Mouse (Mus musculus) embryonic stem cell, embryonic (primary cell): ENCODE measurements around the gene Gng5.

Experiments used
- CTCF ChIA-PET, 4 experiments: fragments of 300-600 bp in 2 of 4; fragments of 350-600 bp in 2 of 4; sonication (Branson Sonifier 250); formaldehyde crosslinking; loops; one replicate each; lab custom pipeline; 2022; ENCODE audit warnings: inconsistent platforms in 2 of 4; lab: Charles Lee
- POLR2A ChIA-PET, 4 experiments: fragments of 300-600 bp in 2 of 4; fragments of 350-600 bp in 2 of 4; sonication (Branson Sonifier 250); formaldehyde crosslinking; loops; one replicate each; lab custom pipeline; 2022; ENCODE audit warnings: antibody characterized with exemption in 4 of 4, inconsistent platforms in 1 of 4; lab: Charles Lee

Gng5 gene

GRCm38 (mm10) chr3:146520226-146520797, 20.7 kb downstream of the Gng5 start:
- POLR2A ChIA-PET: interaction anchor here (0.6 to 5.8 kb wide), 27 partner anchors 8 to 493 kb away, joined by 3 to 86 read pairs (median 5); partner anchors contain the start of genes Gng5 (in 3 of the 4) and Spata1 (in 3 of the 4)
- CTCF ChIA-PET: interaction anchor here in 1 of 4 experiments (0.7 kb wide), 1 partner anchor 94 kb away, joined by 7 read pairs; no protein-coding TSS in a partner anchor

GRCm38 (mm10) chr3:146520798-146521651, 21.4 kb downstream of the Gng5 start, which contains the start of gene Rpf1:
TSS of gene Rpf1 (minus strand) at chr3:146521429.
- ChIA-PET POLR2A (interaction anchor here (0.6 to 5.8 kb wide), 57 partner anchors 9 to 849 kb away, joined by 3 to 86 read pairs (median 4); partner anchors contain the start of genes Gng5 (in 3 of the 4), Spata1 (in 3 of the 4), Prkacb (in 1 of the 4) and Ttll7 (in 1 of the 4)), CTCF (interaction anchor here in 2 of 4 experiments (0.7 to 1.1 kb wide), 2 partner anchors 95 to 394 kb away, joined by 3 to 7 read pairs; no protein-coding TSS in a partner anchor)

DNA sequence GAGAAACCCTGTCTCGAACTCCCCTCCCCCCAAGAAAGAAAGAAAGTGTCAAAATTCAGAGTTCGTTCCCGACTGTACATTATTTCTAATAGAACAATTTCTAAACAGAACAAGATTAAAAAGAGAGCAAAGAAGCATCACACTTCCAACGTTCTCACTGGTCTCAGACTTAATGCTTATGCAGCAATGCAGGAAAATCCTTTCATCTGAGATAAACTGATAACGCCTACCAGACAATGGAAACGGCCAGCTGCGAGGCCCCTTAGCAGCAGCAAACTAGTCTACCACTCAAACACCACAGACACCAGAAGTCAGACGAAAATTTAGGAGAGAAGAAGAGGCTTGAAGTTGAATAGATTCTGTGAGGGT, 22.0 kb downstream of the Gng5 start:
- POLR2A ChIA-PET: interaction anchor here (0.6 to 5.8 kb wide), 57 partner anchors 8 to 850 kb away, joined by 3 to 86 read pairs (median 4); partner anchors contain the start of genes Gng5 (in 3 of the 4), Spata1 (in 3 of the 4), Ttll7 (in 2 of the 4) and Prkacb (in 1 of the 4)
- CTCF ChIA-PET: interaction anchor here in 1 of 4 experiments (1.1 kb wide), 1 partner anchor 393 kb away, joined by 3 read pairs; no protein-coding TSS in a partner anchor

DNA sequence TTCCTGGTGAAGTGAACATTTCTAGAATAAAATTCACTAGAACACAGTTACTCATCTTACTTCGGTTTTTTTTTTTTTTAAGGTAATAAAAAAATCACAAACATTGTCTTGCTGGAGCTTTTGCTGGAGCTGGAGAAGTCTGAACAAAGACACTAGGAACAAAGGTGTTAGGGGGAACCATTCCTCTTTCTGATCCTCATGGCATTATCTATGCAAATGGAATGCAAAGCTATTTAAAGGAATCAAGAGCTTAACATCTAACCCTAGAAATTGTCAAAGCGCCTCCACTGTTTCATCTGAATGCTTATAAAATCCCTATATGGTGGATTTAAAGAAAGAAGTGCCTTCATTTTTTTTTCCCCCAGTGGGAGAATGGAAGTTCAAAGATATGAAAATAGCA, 28.7 kb downstream of the Gng5 start:
- CTCF ChIA-PET: interaction anchor here in 1 of 4 experiments (0.6 to 0.7 kb wide), 2 partner anchors 59 to 101 kb away, joined by 3 read pairs; no protein-coding TSS in a partner anchor
- POLR2A ChIA-PET: no interaction called here

GRCm38 (mm10) chr3:146534986-146535385, 35.4 kb downstream of the Gng5 start:
- ChIA-PET CTCF (no interaction called here), POLR2A (interaction anchor here in 2 of 4 experiments (0.6 to 2.9 kb wide), 5 partner anchors 8 to 89 kb away, joined by 3 to 22 read pairs (median 5); partner anchors contain the start of gene Rpf1 (in 1 of the 2))

DNA sequence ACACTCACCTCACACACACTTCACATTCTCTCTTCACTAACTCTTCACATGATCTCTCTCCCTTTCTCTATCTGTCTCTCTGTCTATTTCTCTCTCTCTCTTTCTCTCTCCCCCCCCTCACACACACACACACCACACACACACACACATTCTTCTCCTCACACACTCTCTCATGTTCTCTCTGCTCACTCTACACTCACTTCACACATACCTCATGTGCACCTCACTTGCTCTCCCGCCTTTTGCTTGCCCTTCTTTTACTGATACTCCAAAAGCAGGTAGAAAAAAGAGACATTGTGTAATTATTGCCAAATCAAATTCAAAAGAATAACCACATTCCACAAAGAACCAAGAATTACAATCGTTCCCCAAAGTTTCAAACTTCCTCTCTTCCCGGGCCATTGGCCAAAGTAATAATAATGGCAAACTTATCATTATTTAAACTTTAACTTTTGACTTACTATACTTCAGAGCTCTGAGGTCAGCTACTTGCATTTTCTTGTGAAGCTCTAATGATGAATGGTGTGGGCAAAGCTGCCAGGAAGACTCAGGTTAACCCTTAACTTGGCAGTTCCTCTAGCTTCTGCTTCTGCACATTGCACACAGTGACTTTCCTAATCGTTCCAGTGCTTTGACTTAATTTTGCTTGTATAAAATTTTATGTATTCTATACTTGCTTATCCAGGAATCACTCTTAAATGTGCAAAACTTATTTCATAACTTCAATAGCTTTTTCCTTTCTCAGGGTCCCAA, 41.1 kb downstream of the Gng5 start:
- POLR2A ChIA-PET: interaction anchor here in 1 of 4 experiments (1.1 kb wide), 1 partner anchor 19 kb away, joined by 4 read pairs; the partner anchor contains the start of gene Rpf1
- CTCF ChIA-PET: no interaction called here

DNA sequence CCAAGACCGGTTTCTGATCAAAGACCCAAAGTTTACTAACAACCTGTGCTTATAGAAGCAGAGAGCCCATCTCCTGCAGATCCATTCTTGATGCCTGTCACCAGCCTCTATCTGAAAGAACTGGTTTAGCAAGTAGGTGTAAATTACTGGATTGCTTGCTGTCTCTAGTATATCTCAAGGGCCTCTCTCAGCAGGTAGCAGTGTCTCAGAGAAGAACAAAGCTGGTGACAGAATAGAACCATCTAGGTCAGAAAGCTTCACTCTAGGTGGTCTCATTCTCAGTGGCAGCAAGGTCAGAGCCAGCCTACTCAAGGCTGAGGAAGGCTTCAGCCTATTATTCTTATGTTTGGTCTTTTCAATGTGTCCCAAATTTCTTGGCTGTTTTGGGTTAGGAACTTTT, 44.0 kb downstream of the Gng5 start:
- ChIA-PET POLR2A (interaction anchor here in 1 of 4 experiments (1.5 kb wide), 1 partner anchor 11 kb away, joined by 4 read pairs; no protein-coding TSS in a partner anchor), CTCF (no interaction called here)

- CTCF ChIA-PET: no interaction called here
Measured at GRCm38 (mm10) chr3:146554816-146555215, 55.2 kb downstream of the Gng5 start.

More at GRCm38 (mm10) chr3:146554816-146555215, 55.2 kb downstream of the Gng5 start:
- POLR2A ChIA-PET: interaction anchor here in 1 of 4 experiments (1.9 kb wide), 1 partner anchor 33 kb away, joined by 12 read pairs; the partner anchor contains the start of gene Rpf1
